Mouse (Mus musculus) naive thymus-derived CD4-positive, alpha-beta T cell, adult 2 months (primary cell): Measurements from ENCODE around the gene Gm21962.

Source experiments
- DNase-seq: peaks from one replicate; pipeline ENCODE4 v3.0.0-alpha.2; 2011; ENCODE audit warnings: low read depth

Gm21962 gene

GRCm38 (mm10) chr3:137716573-137717157 lies 45.3 kb downstream of the Gm21962 start:
- DNase-seq = no peak
